Mouse (Mus musculus) heart, embryonic 12.5 days (tissue): ENCODE measurements at regions not wholly inside any gene's neighbourhood (a gene's known extent, or its start where the extent isn't known, plus 50 kb on each side); places are given as distances from the start of the nearest gene placed in this dataset. TPM values are rescaled to one million over a fixed set of nuclear protein-coding genes. Genes with fewer than 3 reads are reported as not detected.

Source experiments
- ATAC-seq: fragments of 200-750 bp; cut with Nextera tagmentation; 2 replicates; pipeline ENCODE4 v1.8.0; 2017; ENCODE audit warnings: moderate TSS enrichment, moderate library complexity; ENCODE audit not compliant: insufficient number of reproducible peaks, low FRiP score
- H3K27ac ChIP-seq: fragments of 300-500 bp; sonication (generic); 2 replicates; pipeline ENCODE4 v1.5.1; 2016; ENCODE audit warnings: mild to moderate bottlenecking, moderate library complexity; ENCODE audit not compliant: poor library complexity, severe bottlenecking
- H3K27me3 ChIP-seq: fragments of 300-500 bp; sonication (generic); replicated peaks from 2 replicates; pipeline ENCODE4 v1.6.1; 2016; ENCODE audit warnings: mild to moderate bottlenecking, moderate library complexity
- H3K36me3 ChIP-seq: fragments of 300-500 bp; sonication (generic); 2 replicates; pipeline ENCODE4 v1.6.1; 2016; ENCODE audit warnings: mild to moderate bottlenecking, moderate library complexity
- H3K4me1 ChIP-seq: fragments of 300-500 bp; sonication (generic); replicated peaks from 2 replicates; pipeline ENCODE4 v1.6.1; 2016; ENCODE audit warnings: mild to moderate bottlenecking
- H3K4me2 ChIP-seq: fragments of 300-500 bp; sonication (generic); 2 replicates; pipeline ENCODE4 v1.6.1; 2016; ENCODE audit warnings: mild to moderate bottlenecking, moderate library complexity
- H3K4me3 ChIP-seq: fragments of 300-500 bp; sonication (generic); 2 replicates; pipeline ENCODE4 v1.5.1; 2016; ENCODE audit warnings: mild to moderate bottlenecking
- H3K9ac ChIP-seq: fragments of 300-500 bp; sonication (generic); 2 replicates; pipeline ENCODE4 v1.6.1; 2016; ENCODE audit warnings: mild to moderate bottlenecking, moderate library complexity
- H3K9me3 ChIP-seq: fragments of 300-500 bp; sonication (generic); replicated peaks from 2 replicates; pipeline ENCODE4 v1.6.1; 2016; ENCODE audit warnings: mild to moderate bottlenecking, moderate library complexity
- WGBS: fragments of 180-500 bp; shearing (Covaris S2); methylation state at CpG from one replicate; pipeline ENCODE4 v1.1.7; 2016; 5-methylcytosine and 5-hydroxymethylcytosine counted together
- microRNA-seq: library from miRNA; unstranded; fragments of <30 nt; microRNA quantifications from one replicate; pipeline ENCODE4, GENCODE M21; 2017

GRCm38 (mm10) chr4:81505096-81505495, 62.5 kb upstream of the Mpdz start:
- no peaks in the 10 kb centered on the region for H3K9me3 ChIP-seq
- no peak overlapping the region for H3K9ac ChIP-seq
- H3K4me1 ChIP-seq, result no peaks in the 10 kb centered on the region
- H3K4me2 ChIP-seq, result no peak overlapping the region
- WGBS, result 71% methylated on average over 3 of the region's 3 CpGs
- no peaks in the 10 kb centered on the region for H3K36me3 ChIP-seq
- no peak for ATAC-seq
- no peaks in the 10 kb centered on the region for H3K27me3 ChIP-seq
- no peak overlapping the region for H3K27ac ChIP-seq
- H3K4me3 ChIP-seq, result no peak overlapping the region

- no peak for ATAC-seq
- no peaks in the 10 kb centered on the region for H3K9me3 ChIP-seq
- no peak overlapping the region for H3K27ac ChIP-seq
- WGBS, result 57% methylated on average over 5 of the region's 5 CpGs
- H3K36me3 ChIP-seq, result no peaks in the 10 kb centered on the region
- H3K4me2 ChIP-seq, result no peak overlapping the region
- H3K4me1 ChIP-seq, result no peaks in the 10 kb centered on the region
- no peaks in the 10 kb centered on the region for H3K27me3 ChIP-seq
- H3K4me3 ChIP-seq, result no peak overlapping the region
- no peak overlapping the region for H3K9ac ChIP-seq
These were observed 61.3 kb upstream of the Mpdz start for GRCm38 (mm10) chr4:81503941-81504340.

- no peak for ATAC-seq
- no peaks in the 10 kb centered on the region for H3K27me3 ChIP-seq
- H3K4me3 ChIP-seq, result no peak overlapping the region
- no peak overlapping the region for H3K9ac ChIP-seq
- H3K4me1 ChIP-seq, result no peaks in the 10 kb centered on the region
- H3K27ac ChIP-seq, result no peak overlapping the region
- WGBS, result 76% methylated on average over 5 of the region's 5 CpGs
- H3K4me2 ChIP-seq, result no peak overlapping the region
- no peaks in the 10 kb centered on the region for H3K36me3 ChIP-seq
- no peaks in the 10 kb centered on the region for H3K9me3 ChIP-seq
These were observed 59.2 kb upstream of the Mpdz start for GRCm38 (mm10) chr4:81501802-81502201.

DNA sequence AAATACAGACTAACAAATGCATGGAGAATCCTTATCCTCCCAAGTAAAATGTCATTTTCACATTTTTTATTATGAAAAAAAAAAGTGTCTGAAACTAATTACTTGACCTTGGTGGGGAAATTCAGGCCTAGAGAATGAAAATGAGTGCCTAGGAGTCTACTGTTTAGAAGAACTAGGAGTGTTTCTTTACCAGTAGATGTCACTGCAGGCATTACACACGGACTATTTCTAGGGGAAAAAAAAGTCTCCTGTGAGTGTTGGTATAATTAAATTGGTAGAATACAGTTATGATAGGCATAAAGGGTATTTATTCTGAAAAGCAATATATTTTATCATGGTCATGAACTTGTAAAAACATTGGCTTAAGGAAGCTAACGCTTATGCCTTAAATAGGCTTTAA, 55.5 kb upstream of the Mpdz start:
- ATAC-seq, result no peak
- H3K4me1 ChIP-seq, result no peaks in the 10 kb centered on the region
- no peaks in the 10 kb centered on the region for H3K36me3 ChIP-seq
- no peaks in the 10 kb centered on the region for H3K27me3 ChIP-seq
- 39% methylated on average over 2 of the region's 2 CpGs for WGBS
- H3K9ac ChIP-seq, result no peak overlapping the region
- H3K4me3 ChIP-seq, result no peak overlapping the region
- H3K27ac ChIP-seq, result no peak overlapping the region
- H3K4me2 ChIP-seq, result no peak overlapping the region
- H3K9me3 ChIP-seq, result no peaks in the 10 kb centered on the region

DNA sequence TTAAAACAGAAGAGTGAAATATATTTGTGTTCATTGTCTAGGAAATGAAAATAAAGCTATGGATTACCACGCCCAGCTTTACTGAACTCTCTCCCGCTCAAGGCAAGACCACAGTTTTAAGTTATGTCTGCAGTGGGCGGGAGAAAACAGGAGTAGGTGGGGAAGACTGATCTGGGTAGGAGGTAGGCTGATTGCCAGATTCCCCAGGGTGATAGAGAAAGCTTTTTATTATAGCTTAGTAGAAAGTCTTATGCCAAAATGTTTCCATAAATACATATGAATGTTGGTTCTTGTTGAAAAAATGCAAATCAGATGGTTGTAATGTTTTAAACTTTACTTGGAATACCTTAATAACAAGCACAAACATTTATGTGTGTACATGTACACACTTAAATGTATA, 50.2 kb upstream of the Mpdz start:
- Histone ChIP-seq H3K9ac (no peak overlapping the region), H3K9me3 (no peaks in the 10 kb centered on the region), H3K27me3 (no peaks in the 10 kb centered on the region), H3K4me1 (no peaks in the 10 kb centered on the region), H3K36me3 (no peaks in the 10 kb centered on the region), H3K4me2 (no peak overlapping the region), H3K27ac (no peak overlapping the region), H3K4me3 (no peak overlapping the region)
- 82% methylated on average over 3 of the region's 3 CpGs for WGBS
- ATAC-seq, result no peak

Small RNAs in the stretch of these regions (microRNA-seq; reads per million reads assigned to microRNA genes)
- not detected for gene Gm22402
